Mouse (Mus musculus) layer of hippocampus, adult 9-11 months (tissue): Measurements from ENCODE around the gene Ryr2.

ENCODE experiments used
- DNase-seq: peaks from one replicate; pipeline ENCODE4 v3.0.0; 2022

Ryr2 gene

DNA sequence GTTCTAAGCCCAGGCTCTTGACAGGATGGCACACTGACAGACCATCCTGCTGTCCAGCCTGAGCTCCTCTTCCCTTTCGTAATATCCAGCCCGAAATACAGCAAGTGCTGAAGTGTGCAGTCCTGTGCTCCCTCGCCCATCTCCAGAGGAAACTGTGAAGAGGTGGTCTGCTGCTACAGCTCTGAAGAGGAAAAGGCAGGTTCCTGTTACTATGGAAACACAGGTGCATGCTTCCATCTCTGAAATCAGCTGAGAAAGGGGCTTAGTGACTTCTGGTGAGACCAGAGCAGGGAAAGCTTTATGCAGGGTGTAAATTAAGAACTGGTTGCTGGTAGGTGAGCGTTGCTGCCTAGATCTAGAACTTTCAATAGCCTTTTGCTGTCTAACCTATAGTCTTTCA, 583.1 kb downstream of the Ryr2 start:
- no peak for DNase-seq

DNA sequence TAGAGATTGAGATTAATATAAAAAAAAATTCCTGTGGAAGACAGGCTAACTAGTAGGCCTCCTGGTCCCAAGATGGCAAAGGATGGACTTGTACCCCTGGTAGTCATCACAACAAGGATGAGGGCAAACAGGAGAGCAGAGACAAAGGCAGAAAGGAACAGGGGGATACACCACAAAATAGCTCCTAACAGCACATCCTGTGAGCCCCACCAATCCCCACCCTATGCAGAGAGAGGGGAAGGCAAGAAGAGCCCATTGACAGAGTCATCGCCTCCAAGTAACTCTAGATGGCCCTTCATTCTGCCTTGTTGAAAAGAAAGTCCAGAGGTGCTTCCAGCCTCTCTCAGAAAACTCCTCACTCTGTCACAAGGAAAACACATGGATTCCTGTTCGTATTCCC, 586.0 kb downstream of the Ryr2 start:
- no peak for DNase-seq

- no peak for DNase-seq
Observed at GRCm38 (mm10) chr13:11511540-11512177, 595.1 kb downstream of the Ryr2 start.
